Mouse (Mus musculus) midbrain, embryonic 14.5 days (tissue): ENCODE measurements around the gene Ptpn3. TPM values are rescaled to one million over a fixed set of nuclear protein-coding genes. Genes with fewer than 3 reads are reported as not detected.
"Not testable (repeated sequence)": the region's sequence is repeated elsewhere in the genome, so short reads cannot be mapped to it uniquely, and the experiment has no call there.

Experiments used
- ATAC-seq: fragments of 200-750 bp; cut with Nextera tagmentation; 2 replicates; pipeline ENCODE4 v1.8.0; 2017; ENCODE audit warnings: moderate number of reproducible peaks, moderate library complexity; ENCODE audit not compliant: low FRiP score, low TSS enrichment
- DNase-seq: peaks from one replicate; pipeline ENCODE4 v3.0.0-alpha.2; 2015
- H3K27ac ChIP-seq: fragments of 300-500 bp; sonication (generic); replicated peaks from 2 replicates; pipeline ENCODE4 v1.5.1; 2014; ENCODE audit warnings: mild to moderate bottlenecking, low read depth, low read length, moderate library complexity
- H3K27me3 ChIP-seq: fragments of 300-500 bp; sonication (generic); 2 replicates; pipeline ENCODE4 v1.6.1; 2014; ENCODE audit warnings: low read length, control low read depth, mixed read lengths; ENCODE audit not compliant: control insufficient read depth, insufficient read depth
- H3K36me3 ChIP-seq: fragments of 300-500 bp; sonication (generic); 2 replicates; pipeline ENCODE4 v1.6.1; 2014; ENCODE audit warnings: low read length, control low read depth; ENCODE audit not compliant: control insufficient read depth, insufficient read depth
- H3K4me1 ChIP-seq: fragments of 300-500 bp; sonication (generic); 2 replicates; pipeline ENCODE4 v1.6.1; 2014; ENCODE audit warnings: mild to moderate bottlenecking, antibody characterized with exemption, low read length, control low read depth; ENCODE audit not compliant: control insufficient read depth, insufficient read depth
- H3K4me2 ChIP-seq: fragments of 300-500 bp; sonication (generic); 2 replicates; pipeline ENCODE4 v1.6.1; 2014; ENCODE audit warnings: mild to moderate bottlenecking, low read length, moderate library complexity
- H3K4me3 ChIP-seq: fragments of 300-500 bp; sonication (generic); replicated peaks from 2 replicates; pipeline ENCODE4 v1.5.1; 2014; ENCODE audit warnings: low read depth, low read length
- H3K9ac ChIP-seq: fragments of 300-500 bp; sonication (generic); replicated peaks from 2 replicates; pipeline ENCODE4 v1.6.1; 2014; ENCODE audit warnings: mild to moderate bottlenecking, low read length, moderate library complexity
- H3K9me3 ChIP-seq: fragments of 300-500 bp; sonication (generic); 2 replicates; pipeline ENCODE4 v1.6.1; 2016; ENCODE audit warnings: low read length, control low read depth, mixed read lengths; ENCODE audit not compliant: control insufficient read depth
- WGBS: fragments of 180-500 bp; shearing (Covaris S2); extraction: QIAGEN DNeasy Blood & Tissue Kit; methylation state at CpG from one replicate; pipeline ENCODE4 v1.1.7; 2014; 5-methylcytosine and 5-hydroxymethylcytosine counted together
- polyA plus RNA-seq: library from polyadenylated mRNA; unstranded; fragments of >200 nt; fragmentation: Nextera tagmentation; extraction: Ambion mirVana; gene quantifications from 2 replicates; pipeline ENCODE4 v1.2.1, GENCODE M21; 2014

Gene Ptpn3
- polyA plus RNA-seq, 1 experiment from 2014 or later = 3.1 TPM

DNA sequence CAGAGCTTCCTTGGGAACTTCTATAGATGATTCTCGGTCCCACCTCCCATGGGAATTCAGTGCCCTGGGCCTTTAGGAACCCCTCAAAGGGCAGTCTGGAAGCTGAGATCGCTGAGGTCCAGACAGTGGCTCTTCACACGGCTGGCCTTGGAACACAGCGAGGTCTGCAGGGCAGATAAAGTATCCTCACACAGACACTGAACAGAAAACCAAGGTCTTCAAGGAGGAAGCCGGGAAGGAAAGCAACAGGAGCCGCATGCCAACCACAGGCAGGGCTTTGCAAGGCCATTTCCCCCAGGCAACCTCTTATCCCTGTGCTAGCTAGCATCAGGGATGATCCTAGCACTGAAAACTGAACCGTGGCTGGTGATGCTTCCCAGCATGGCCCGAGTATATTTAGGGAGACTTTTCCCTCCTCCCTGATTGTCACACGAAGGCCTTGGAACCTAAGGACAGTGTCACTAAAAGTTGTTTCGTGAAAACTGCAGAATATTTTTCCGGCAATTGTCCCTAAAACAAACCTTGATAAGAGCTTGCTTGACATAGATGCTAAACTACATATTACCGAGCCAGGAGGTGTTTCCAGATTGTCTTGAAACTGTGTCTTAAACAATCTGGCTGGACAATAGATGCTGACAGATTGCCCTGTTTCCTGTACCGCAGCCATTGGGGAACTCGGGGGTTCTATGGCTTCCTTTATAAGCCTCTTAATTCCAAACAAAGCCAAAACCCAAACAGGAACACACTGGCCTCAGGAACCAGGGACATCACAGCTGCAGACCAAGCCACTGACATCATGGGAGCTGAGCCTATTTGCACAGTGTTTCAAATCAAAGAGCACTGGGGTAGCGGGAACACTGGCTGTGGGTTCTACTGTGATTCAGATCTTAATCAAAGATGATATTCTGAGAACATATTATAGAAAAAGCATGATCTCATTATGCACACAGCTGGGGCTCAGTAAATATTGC, 27.8 kb downstream of the Ptpn3 start:
- Histone ChIP-seq H3K4me1 (0 out of 2 replicates have a peak, but pooled peaks cover 5% of the 10 kb centered on the region), H3K27ac (no peak overlapping the region), H3K9ac (no peak overlapping the region), H3K4me3 (no peak overlapping the region), H3K27me3 (no peaks in the 10 kb centered on the region), H3K4me2 (no peak overlapping the region), H3K9me3 (no peaks in the 10 kb centered on the region), H3K36me3 (no peaks in the 10 kb centered on the region)
- 34% methylated on average over 15 of the region's 15 CpGs for WGBS
- no peak for ATAC-seq
- no peak for DNase-seq

- Histone ChIP-seq H3K27ac (no peak overlapping the region), H3K36me3 (no peaks in the 10 kb centered on the region), H3K9me3 (no peaks in the 10 kb centered on the region), H3K27me3 (no peaks in the 10 kb centered on the region), H3K9ac (no peak overlapping the region), H3K4me3 (no peak overlapping the region), H3K4me1 (0 out of 2 replicates have a peak, but pooled peaks cover 5% of the 10 kb centered on the region), H3K4me2 (no peak overlapping the region)
- 88% methylated on average over 8 of the region's 8 CpGs for WGBS
- ATAC-seq = no peak
- no peak for DNase-seq
Observed at GRCm38 (mm10) chr4:57270991-57271390, 30.6 kb downstream of the Ptpn3 start.

DNA sequence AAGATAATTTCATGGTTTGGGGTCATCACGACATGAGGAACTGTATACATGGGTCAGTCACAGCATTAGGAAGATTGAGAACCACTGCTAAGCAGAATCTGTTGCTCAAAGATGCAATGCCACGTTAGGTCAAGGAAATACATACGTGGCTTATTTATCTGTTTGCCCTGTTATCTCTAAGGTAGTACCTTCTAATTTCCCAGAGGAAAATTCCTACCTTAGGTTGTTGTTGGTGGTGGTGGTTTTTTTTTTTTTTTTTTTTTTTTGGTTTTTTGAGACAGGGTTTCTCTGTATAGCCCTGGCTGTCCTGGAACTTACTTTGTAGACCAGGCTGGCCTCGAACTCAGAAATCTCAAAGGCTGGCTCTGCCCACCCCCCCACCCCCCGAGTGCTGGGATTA, 31.1 kb downstream of the Ptpn3 start:
- not testable (repeated sequence) for H3K9ac ChIP-seq, DNase-seq, H3K9me3 ChIP-seq, H3K4me2 ChIP-seq, H3K4me3 ChIP-seq, H3K27me3 ChIP-seq, H3K27ac ChIP-seq, H3K36me3 ChIP-seq, ATAC-seq, H3K4me1 ChIP-seq
- WGBS = 94% methylated on average over 5 of the region's 5 CpGs

- H3K9ac ChIP-seq = no peak overlapping the region
- H3K4me1 ChIP-seq = 0 out of 2 replicates have a peak, but pooled peaks cover 5% of the 10 kb centered on the region
- no peak overlapping the region for H3K4me3 ChIP-seq
- WGBS = 92% methylated on average over 10 of the region's 10 CpGs
- no peak for DNase-seq
- H3K27ac ChIP-seq = no peak overlapping the region
- no peaks in the 10 kb centered on the region for H3K27me3 ChIP-seq
- H3K4me2 ChIP-seq = no peak overlapping the region
- no peaks in the 10 kb centered on the region for H3K36me3 ChIP-seq
- ATAC-seq = no peak
- H3K9me3 ChIP-seq = no peaks in the 10 kb centered on the region
Observed at GRCm38 (mm10) chr4:57269344-57269743, 32.3 kb downstream of the Ptpn3 start.

GRCm38 (mm10) chr4:57268330-57268729, 33.3 kb downstream of the Ptpn3 start:
- H3K4me3 ChIP-seq = no peak overlapping the region
- no peaks in the 10 kb centered on the region for H3K4me1 ChIP-seq
- H3K27ac ChIP-seq = no peak overlapping the region
- H3K9ac ChIP-seq = no peak overlapping the region
- 92% methylated on average over 8 of the region's 8 CpGs for WGBS
- H3K27me3 ChIP-seq = no peaks in the 10 kb centered on the region
- no peaks in the 10 kb centered on the region for H3K9me3 ChIP-seq
- no peak overlapping the region for H3K4me2 ChIP-seq
- ATAC-seq (no peak), DNase-seq (no peak)
- no peaks in the 10 kb centered on the region for H3K36me3 ChIP-seq

GRCm38 (mm10) chr4:57266389-57266788, 35.2 kb downstream of the Ptpn3 start:
- no peak for ATAC-seq
- Histone ChIP-seq H3K27ac (no peak overlapping the region), H3K4me3 (no peak overlapping the region), H3K9me3 (no peaks in the 10 kb centered on the region), H3K4me1 (no peaks in the 10 kb centered on the region), H3K27me3 (no peaks in the 10 kb centered on the region), H3K36me3 (no peaks in the 10 kb centered on the region), H3K4me2 (no peak overlapping the region), H3K9ac (no peak overlapping the region)
- WGBS = 82% methylated on average over 9 of the region's 9 CpGs
- DNase-seq = no peak

DNA sequence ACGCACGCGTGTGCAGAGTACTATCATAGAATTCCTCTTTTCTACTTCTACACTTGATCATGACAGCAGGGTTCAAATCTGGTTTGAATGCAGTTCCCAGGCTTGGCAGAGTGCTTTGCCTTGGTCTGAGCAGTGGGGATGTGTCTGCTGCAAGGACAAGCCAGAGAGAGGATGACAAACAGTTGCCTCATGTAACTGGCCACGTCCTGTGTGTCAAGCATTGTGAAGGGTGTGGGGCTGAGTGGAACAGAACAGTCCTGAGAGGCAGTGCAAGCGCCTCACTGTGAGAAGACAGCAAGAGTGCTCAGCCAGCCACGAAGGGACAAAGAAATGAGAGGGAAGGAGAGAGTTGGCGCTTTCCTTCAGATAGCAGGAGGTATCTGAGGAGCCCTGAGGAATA, 37.9 kb downstream of the Ptpn3 start:
- DNase-seq = no peak
- 71% methylated on average over 7 of the region's 7 CpGs for WGBS
- Histone ChIP-seq H3K4me1 (no peaks in the 10 kb centered on the region), H3K36me3 (no peaks in the 10 kb centered on the region), H3K9me3 (no peaks in the 10 kb centered on the region), H3K27me3 (no peaks in the 10 kb centered on the region), H3K27ac (no peak overlapping the region), H3K4me2 (no peak overlapping the region), H3K4me3 (no peak overlapping the region), H3K9ac (no peak overlapping the region)
- ATAC-seq = no peak

DNA sequence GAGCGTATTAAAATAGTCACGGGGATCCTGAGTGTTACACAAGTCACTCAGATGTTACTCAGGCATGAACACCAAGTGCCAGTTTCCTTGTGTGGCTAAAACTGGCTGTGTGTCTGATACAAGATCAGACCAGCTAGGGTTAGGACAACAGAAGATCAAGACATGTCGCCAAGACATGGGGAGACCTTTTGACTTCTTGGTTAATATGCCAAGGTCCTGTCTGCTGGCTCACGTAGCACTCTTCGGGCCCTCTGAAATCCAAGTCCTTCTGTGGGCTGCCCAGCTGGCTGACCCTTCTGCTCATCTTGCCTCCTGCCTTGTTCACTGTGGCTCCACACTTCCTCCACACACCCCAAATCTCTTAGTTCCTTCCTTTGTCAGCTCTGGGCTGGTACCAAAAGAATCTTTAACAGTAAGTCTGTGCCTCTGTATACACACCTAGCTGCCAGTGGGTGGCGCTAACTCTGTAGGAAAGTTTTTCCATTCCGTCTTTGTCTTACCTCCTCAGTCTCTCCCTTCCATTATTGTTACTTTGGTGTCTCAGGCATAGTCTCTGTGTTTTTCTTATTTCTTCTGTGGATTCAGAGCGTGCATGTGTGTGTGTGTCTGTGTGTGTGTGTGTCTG, 38.5 kb downstream of the Ptpn3 start:
- no peaks in the 10 kb centered on the region for H3K27me3 ChIP-seq
- no peak overlapping the region for H3K9ac ChIP-seq
- H3K27ac ChIP-seq = no peak overlapping the region
- no peak overlapping the region for H3K4me2 ChIP-seq
- ATAC-seq = no peak
- H3K36me3 ChIP-seq = no peaks in the 10 kb centered on the region
- no peak overlapping the region for H3K4me3 ChIP-seq
- DNase-seq = peak; percentile 47
- 72% methylated on average over 8 of the region's 8 CpGs for WGBS
- H3K9me3 ChIP-seq = no peaks in the 10 kb centered on the region
- H3K4me1 ChIP-seq = peaks cover 5% of the 10 kb centered on the region; the same call in 1 of the 2 replicates
